Mouse (Mus musculus): ENCODE data around the gene Cyp2ab1. TPM values are rescaled to one million over a fixed set of nuclear protein-coding genes. Genes with fewer than 3 reads are reported as not detected.
"Not testable (repeated sequence)": the region's sequence is repeated elsewhere in the genome, so short reads cannot be mapped to it uniquely, and the experiment has no call there.

The Cyp2ab1 gene
- polyA plus RNA-seq (2014; fragmentation: Nextera tagmentation; extraction: Ambion mirVana), result not detected in 2 replicates

DNA sequence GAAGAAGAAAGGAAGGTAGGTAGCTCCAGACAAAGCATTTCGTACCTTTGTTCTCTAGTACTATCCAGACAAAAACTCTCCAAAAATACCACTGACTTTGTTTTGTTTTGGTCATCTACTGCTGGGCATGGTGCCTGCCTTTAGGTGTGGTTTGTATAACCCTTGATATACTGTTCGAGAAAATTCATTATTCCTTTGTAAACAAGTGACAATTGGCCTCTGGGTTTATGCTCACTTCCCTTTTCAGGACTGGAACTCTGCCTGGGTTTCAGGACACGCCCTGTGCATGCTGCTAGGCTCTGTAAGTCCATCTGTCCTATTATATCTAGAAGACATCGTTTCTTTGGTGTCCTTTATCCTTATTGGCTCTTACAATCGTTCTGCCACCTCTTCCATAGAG, at the start of gene Cyp2ab1:
TSS of gene Cyp2ab1 (minus strand) at position 119 of the 400 bp plus-strand sequence.
- Histone ChIP-seq H3K4me2 (ENCODE audit: low read depth, low read length, severe bottlenecking) (no peak within 1 kb of the TSS), H3K27ac (ENCODE audit: low read depth, low read length) (no peak within 1 kb of the TSS), H3K9ac (ENCODE audit: low read length) (no peak within 1 kb of the TSS), H3K27me3 (ENCODE audit: control insufficient read depth, insufficient read depth, low read length) (no peaks in the 10 kb centered on the region), H3K9me3 (ENCODE audit: control insufficient read depth, low read length) (no peaks in the 10 kb centered on the region), H3K4me3 (ENCODE audit: low read depth, low read length) (no peak within 1 kb of the TSS), H3K4me1 (replicated peaks; ENCODE audit: control insufficient read depth, insufficient read depth, low read length) (no peaks in the 10 kb centered on the region), H3K36me3 (ENCODE audit: control insufficient read depth, insufficient read depth, low read length) (no peaks in the 10 kb centered on the region; the same call in 1 of the 2 replicates)
- ATAC-seq (replicated peaks; ENCODE audit: low FRiP score), result no peak
- DNase-seq (ENCODE audit: low spot score), result no peak
- WGBS, result 80% methylated on average over 5 of the region's 5 CpGs

DNA sequence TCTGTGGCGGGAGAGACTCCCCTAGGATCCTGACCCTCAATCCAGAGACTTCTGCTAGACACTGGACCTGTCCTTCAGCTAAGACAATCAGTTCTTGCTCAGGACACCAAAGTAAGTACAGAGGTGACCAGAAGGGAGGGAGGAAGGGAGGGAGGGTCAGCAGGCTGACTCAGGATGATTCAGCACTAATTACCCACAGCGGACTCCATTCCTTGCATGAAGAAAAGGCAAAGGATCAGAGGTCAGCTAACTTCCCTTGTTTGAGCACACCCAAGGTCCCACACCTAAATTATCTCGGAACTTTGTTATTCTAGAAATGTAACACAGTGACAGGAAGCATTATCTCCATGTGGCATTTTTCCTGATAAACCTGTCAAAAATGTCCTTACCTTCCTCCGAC, 46.5 kb upstream of the Cyp2ab1 start:
- Histone ChIP-seq H3K4me3 (ENCODE audit: low read depth, low read length) (no peak overlapping the region), H3K9ac (ENCODE audit: low read length) (no peak overlapping the region), H3K27me3 (ENCODE audit: control insufficient read depth, insufficient read depth, low read length) (no peaks in the 10 kb centered on the region), H3K27ac (ENCODE audit: low read depth, low read length) (no peak overlapping the region), H3K9me3 (ENCODE audit: control insufficient read depth, low read length) (no peaks in the 10 kb centered on the region), H3K4me2 (ENCODE audit: low read depth, low read length, severe bottlenecking) (no peak overlapping the region), H3K36me3 (ENCODE audit: control insufficient read depth, insufficient read depth, low read length) (no peaks in the 10 kb centered on the region; the same call in 1 of the 2 replicates), H3K4me1 (replicated peaks; ENCODE audit: control insufficient read depth, insufficient read depth, low read length) (no peaks in the 10 kb centered on the region)
- 86% methylated on average over 4 of the region's 4 CpGs for WGBS
- ATAC-seq (replicated peaks; ENCODE audit: low FRiP score), result no peak
- DNase-seq (ENCODE audit: low spot score), result no peak

DNA sequence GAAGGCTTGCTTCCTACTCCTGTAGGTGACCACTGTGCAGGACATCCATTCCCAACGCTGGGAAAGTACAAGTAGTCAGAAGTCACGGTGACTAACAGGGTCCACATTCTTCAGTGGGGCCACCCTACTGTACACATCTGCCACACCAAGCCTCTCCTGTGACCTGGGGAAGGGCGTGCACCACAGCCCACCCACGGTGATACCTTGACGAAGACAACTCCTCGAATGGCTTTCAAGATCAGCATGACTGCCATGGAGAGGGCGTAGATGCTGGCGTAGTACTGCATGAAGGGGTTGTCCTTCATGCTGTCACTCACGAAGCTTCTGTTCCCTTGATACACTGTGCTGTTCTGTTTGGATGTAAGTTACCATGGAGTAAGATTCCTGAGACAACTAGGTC, 43.0 kb upstream of the Cyp2ab1 start:
- no peak overlapping the region for H3K27ac ChIP-seq (ENCODE audit: low read depth, low read length)
- WGBS, result 95% methylated on average over 9 of the region's 9 CpGs
- DNase-seq (ENCODE audit: low spot score) (no peak), ATAC-seq (replicated peaks; ENCODE audit: low FRiP score) (no peak)
- H3K4me1 ChIP-seq (replicated peaks; ENCODE audit: control insufficient read depth, insufficient read depth, low read length), result no peaks in the 10 kb centered on the region
- no peak overlapping the region for H3K9ac ChIP-seq (ENCODE audit: low read length)
- H3K27me3 ChIP-seq (ENCODE audit: control insufficient read depth, insufficient read depth, low read length), result no peaks in the 10 kb centered on the region
- H3K4me3 ChIP-seq (ENCODE audit: low read depth, low read length), result no peak overlapping the region
- H3K36me3 ChIP-seq (ENCODE audit: control insufficient read depth, insufficient read depth, low read length), result no peaks in the 10 kb centered on the region; the same call in 1 of the 2 replicates
- H3K9me3 ChIP-seq (ENCODE audit: control insufficient read depth, low read length), result no peaks in the 10 kb centered on the region
- no peak overlapping the region for H3K4me2 ChIP-seq (ENCODE audit: low read depth, low read length, severe bottlenecking)

DNA sequence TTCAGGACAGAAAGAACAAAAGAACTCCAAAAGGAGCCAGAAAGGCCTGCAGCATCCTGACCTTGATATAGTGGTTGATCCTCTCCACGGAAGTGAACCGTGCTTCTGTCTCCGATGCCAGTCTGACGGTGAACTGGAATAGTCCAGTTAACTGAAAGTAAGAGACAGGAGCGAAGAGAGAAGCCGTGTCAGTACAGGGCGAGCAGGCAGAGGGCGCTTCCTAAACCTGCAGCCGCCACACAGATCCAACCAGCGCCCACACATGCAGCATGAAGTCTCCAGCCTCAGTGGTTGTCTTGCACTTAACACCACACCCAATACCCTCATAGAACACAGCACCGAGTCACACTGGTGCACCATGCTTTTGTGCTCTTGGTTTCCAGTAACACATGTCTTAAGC, 36.9 kb upstream of the Cyp2ab1 start:
- no peak overlapping the region for H3K4me3 ChIP-seq (ENCODE audit: low read depth, low read length)

DNA sequence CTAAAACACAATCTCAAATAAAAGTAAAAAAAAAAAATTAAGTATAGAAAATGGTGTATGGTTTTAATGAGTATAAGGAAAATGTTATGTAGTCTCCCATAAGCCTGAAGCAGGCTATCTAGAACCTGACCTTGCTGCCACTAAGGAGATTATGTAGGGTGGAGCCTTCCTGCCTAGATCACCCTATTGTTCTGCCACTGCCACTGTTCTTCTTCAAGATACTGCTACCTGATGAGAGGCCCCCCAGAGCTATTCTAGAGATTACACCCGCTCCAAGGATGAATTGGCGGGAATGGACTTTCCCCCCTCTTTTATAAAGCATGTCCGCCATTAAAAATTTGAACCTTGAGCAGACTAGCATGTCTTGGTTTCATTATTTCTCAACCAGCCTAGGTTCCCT, 36.3 kb upstream of the Cyp2ab1 start:
- not testable (repeated sequence) for ATAC-seq (replicated peaks; ENCODE audit: low FRiP score); H3K9me3 ChIP-seq (ENCODE audit: control insufficient read depth, low read length); H3K4me3 ChIP-seq (ENCODE audit: low read depth, low read length); H3K36me3 ChIP-seq (ENCODE audit: control insufficient read depth, insufficient read depth, low read length); H3K4me2 ChIP-seq (ENCODE audit: low read depth, low read length, severe bottlenecking); DNase-seq (ENCODE audit: low spot score); H3K27ac ChIP-seq (ENCODE audit: low read depth, low read length); H3K9ac ChIP-seq (ENCODE audit: low read length); H3K4me1 ChIP-seq (replicated peaks; ENCODE audit: control insufficient read depth, insufficient read depth, low read length); H3K27me3 ChIP-seq (ENCODE audit: control insufficient read depth, insufficient read depth, low read length)
- 92% methylated on average over 3 of the region's 3 CpGs for WGBS

More for the DNA sequence above, 36.9 kb upstream of the Cyp2ab1 start:
- WGBS, result 90% methylated on average over 11 of the region's 11 CpGs
- no peak overlapping the region for H3K27ac ChIP-seq (ENCODE audit: low read depth, low read length)
- H3K4me2 ChIP-seq (ENCODE audit: low read depth, low read length, severe bottlenecking), result no peak overlapping the region
- no peak overlapping the region for H3K9ac ChIP-seq (ENCODE audit: low read length)
- H3K27me3 ChIP-seq (ENCODE audit: control insufficient read depth, insufficient read depth, low read length), result no peaks in the 10 kb centered on the region
- no peaks in the 10 kb centered on the region; the same call in 1 of the 2 replicates for H3K36me3 ChIP-seq (ENCODE audit: control insufficient read depth, insufficient read depth, low read length)
- no peaks in the 10 kb centered on the region for H3K9me3 ChIP-seq (ENCODE audit: control insufficient read depth, low read length)
- ATAC-seq (replicated peaks; ENCODE audit: low FRiP score), result no peak
- H3K4me1 ChIP-seq (replicated peaks; ENCODE audit: control insufficient read depth, insufficient read depth, low read length), result no peaks in the 10 kb centered on the region
- no peak for DNase-seq (ENCODE audit: low spot score)

DNA sequence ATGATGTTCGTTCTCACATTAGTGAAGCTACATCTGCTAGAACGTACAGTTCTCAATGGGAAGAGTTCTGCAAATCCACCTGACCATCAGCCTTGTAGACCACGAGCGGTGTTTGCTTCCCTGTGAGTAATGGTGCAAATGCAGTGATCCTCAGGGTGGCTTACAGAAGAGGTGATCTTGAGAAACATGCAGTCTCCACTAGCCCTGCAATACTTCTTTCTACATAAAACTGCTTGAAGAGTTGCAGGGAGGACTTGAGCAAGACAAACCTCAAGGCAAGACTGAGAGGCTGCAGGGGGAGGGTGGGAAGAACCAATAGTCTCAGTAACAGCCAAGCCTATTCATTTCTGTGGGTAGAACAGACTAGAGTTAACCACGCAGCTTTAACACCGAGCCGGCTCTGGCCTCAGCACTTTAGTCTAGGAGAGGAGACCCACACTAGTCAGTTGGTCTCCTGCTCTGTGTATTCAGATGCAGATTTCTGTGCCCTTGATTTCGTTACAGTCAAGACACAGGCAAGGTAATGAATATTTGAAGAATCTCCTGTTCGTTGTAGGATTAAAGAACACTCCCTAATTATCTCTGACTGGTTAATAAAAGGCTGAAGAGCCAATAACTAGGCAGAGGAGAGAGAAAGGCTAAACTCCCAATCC, 34.6 kb upstream of the Cyp2ab1 start:
- Histone ChIP-seq H3K27ac (ENCODE audit: low read depth, low read length) (no peak overlapping the region), H3K9me3 (ENCODE audit: control insufficient read depth, low read length) (no peaks in the 10 kb centered on the region), H3K36me3 (ENCODE audit: control insufficient read depth, insufficient read depth, low read length) (no peaks in the 10 kb centered on the region; the same call in 1 of the 2 replicates), H3K4me2 (ENCODE audit: low read depth, low read length, severe bottlenecking) (no peak overlapping the region), H3K4me1 (replicated peaks; ENCODE audit: control insufficient read depth, insufficient read depth, low read length) (no peaks in the 10 kb centered on the region), H3K4me3 (ENCODE audit: low read depth, low read length) (no peak overlapping the region), H3K27me3 (ENCODE audit: control insufficient read depth, insufficient read depth, low read length) (no peaks in the 10 kb centered on the region), H3K9ac (ENCODE audit: low read length) (no peak overlapping the region)
- DNase-seq (ENCODE audit: low spot score), result no peak
- no peak for ATAC-seq (replicated peaks; ENCODE audit: low FRiP score)
- 76% methylated on average over 9 of the region's 9 CpGs for WGBS

DNA sequence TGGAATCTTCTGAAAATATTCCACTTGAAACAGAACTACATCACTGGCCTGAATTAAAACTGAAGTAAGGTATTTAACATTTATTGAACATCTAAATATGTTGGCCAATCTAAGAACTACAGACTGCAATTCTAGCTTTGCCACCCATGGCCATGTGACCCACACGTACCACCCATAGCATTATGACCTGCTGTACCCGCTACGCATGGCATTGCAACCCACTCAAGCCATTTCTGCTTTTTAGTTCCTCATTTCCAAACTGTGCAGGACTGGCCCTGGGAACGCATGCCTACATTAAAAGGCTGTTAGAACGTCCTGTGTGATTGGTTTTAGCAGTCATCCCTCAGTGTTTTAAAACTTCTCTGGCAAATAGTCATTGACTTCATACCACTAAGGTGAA, 32.6 kb upstream of the Cyp2ab1 start:
- Histone ChIP-seq H3K27ac (ENCODE audit: low read depth, low read length) (no peak overlapping the region), H3K4me3 (ENCODE audit: low read depth, low read length) (no peak overlapping the region), H3K4me2 (ENCODE audit: low read depth, low read length, severe bottlenecking) (no peak overlapping the region), H3K4me1 (replicated peaks; ENCODE audit: control insufficient read depth, insufficient read depth, low read length) (no peaks in the 10 kb centered on the region), H3K27me3 (ENCODE audit: control insufficient read depth, insufficient read depth, low read length) (no peaks in the 10 kb centered on the region), H3K36me3 (ENCODE audit: control insufficient read depth, insufficient read depth, low read length) (no peaks in the 10 kb centered on the region; the same call in 1 of the 2 replicates), H3K9me3 (ENCODE audit: control insufficient read depth, low read length) (no peaks in the 10 kb centered on the region), H3K9ac (ENCODE audit: low read length) (no peak overlapping the region)
- ATAC-seq (replicated peaks; ENCODE audit: low FRiP score) (no peak), DNase-seq (ENCODE audit: low spot score) (no peak)
- WGBS, result 95% methylated on average over 5 of the region's 5 CpGs

DNA sequence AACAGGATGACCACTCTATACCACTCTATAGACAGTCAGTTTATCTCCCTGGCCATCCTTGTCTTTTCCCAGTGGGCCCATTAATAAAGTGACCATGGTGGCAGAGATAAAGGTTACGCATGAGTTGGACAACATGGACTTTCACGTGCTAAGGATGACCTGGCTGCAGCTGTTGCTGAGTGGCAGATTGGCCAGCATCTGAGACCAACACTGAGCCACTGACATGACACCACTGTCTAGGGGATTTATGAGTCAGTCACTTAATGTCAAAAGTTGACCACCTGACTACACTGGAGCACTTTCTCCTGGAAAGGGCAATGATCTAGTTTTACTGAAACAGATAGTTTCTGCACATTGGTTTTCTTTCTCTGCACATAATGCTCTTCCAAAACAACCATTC, 29.6 kb upstream of the Cyp2ab1 start:
- WGBS, result 97% methylated on average over 2 of the region's 2 CpGs

DNA sequence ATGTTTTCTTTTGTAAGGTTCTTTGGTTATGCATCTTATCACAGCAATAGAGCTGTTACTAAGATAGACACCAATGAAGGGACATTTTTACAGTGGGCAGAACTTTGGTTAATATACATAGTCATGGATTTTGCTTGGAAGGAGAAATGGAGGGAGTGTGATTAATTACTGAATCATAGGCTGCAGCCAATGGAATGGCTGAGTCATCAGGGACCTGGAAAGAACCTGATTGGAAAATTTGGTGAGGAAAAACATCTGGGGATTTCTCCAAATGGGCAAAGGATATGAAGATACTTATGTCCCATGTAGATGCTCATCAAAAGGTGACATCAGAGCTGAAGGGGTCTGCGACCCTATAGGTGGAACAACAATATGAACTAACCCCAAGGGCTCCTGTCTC, 28.8 kb upstream of the Cyp2ab1 start:
- Histone ChIP-seq H3K27me3 (ENCODE audit: control insufficient read depth, insufficient read depth, low read length) (no peaks in the 10 kb centered on the region), H3K4me2 (ENCODE audit: low read depth, low read length, severe bottlenecking) (no peak overlapping the region), H3K27ac (ENCODE audit: low read depth, low read length) (no peak overlapping the region), H3K4me3 (ENCODE audit: low read depth, low read length) (no peak overlapping the region), H3K36me3 (ENCODE audit: control insufficient read depth, insufficient read depth, low read length) (no peaks in the 10 kb centered on the region; the same call in 1 of the 2 replicates), H3K9ac (ENCODE audit: low read length) (no peak overlapping the region), H3K4me1 (replicated peaks; ENCODE audit: control insufficient read depth, insufficient read depth, low read length) (no peaks in the 10 kb centered on the region), H3K9me3 (ENCODE audit: control insufficient read depth, low read length) (no peaks in the 10 kb centered on the region)
- WGBS, result 90% methylated on average over 1 of the region's 1 CpGs
- ATAC-seq (replicated peaks; ENCODE audit: low FRiP score), result no peak
- DNase-seq (ENCODE audit: low spot score), result no peak

More for the DNA sequence above, 29.6 kb upstream of the Cyp2ab1 start:
- DNase-seq (ENCODE audit: low spot score) (no peak), ATAC-seq (replicated peaks; ENCODE audit: low FRiP score) (no peak)
- Histone ChIP-seq H3K9ac (ENCODE audit: low read length) (no peak overlapping the region), H3K27me3 (ENCODE audit: control insufficient read depth, insufficient read depth, low read length) (no peaks in the 10 kb centered on the region), H3K27ac (ENCODE audit: low read depth, low read length) (no peak overlapping the region), H3K9me3 (ENCODE audit: control insufficient read depth, low read length) (no peaks in the 10 kb centered on the region), H3K36me3 (ENCODE audit: control insufficient read depth, insufficient read depth, low read length) (no peaks in the 10 kb centered on the region; the same call in 1 of the 2 replicates), H3K4me2 (ENCODE audit: low read depth, low read length, severe bottlenecking) (no peak overlapping the region), H3K4me1 (replicated peaks; ENCODE audit: control insufficient read depth, insufficient read depth, low read length) (no peaks in the 10 kb centered on the region), H3K4me3 (ENCODE audit: low read depth, low read length) (no peak overlapping the region)
